Mouse (Mus musculus): ENCODE data around the gene Ciz1.
"Not testable (repeated sequence)": the region's sequence is repeated elsewhere in the genome, so short reads cannot be mapped to it uniquely, and the experiment has no call there.

Ciz1 gene

DNA sequence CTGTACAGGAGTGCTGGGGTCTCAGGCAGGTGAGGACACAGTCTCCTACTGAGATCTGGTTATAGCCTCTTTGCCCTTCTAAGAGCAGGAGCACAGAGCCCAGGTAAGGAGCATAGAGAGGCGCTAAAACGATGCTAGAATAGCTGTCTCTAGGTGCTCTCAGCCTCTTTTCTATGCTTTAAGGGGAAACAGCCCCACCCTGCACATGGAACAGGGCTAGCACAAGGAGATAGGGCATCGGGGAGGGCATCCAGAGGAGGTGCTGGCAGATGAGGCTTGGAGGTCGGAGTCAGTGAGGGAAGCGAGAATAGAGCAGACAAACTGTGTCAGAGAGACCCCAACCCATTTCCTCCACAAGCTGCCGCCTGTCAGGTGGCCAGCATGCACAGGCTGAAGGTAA lies 5.1 kb upstream of the Ciz1 start:
- no peak for DNase-seq (ENCODE audit: low spot score)

DNA sequence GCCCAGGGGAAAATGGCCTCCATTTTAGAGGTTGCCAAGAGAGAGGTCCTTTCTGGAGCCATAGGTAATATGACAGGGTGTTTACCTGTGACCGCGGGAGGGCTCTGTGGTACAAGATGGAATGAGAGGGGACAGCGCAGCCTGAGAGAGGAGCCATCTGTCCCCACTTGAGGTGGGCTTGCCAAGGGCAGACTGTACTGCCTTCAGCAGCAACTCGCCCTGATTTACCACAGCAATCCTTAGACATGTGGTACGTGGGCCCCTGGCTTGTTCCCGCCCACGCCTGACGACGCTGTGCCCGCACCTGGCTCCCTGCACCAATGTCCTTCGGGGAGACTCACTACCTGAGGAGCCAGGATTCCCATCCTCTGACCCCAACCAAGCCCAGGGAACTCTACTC lies 3.8 kb upstream of the Ciz1 start:
- DNase-seq (ENCODE audit: low spot score): no peak

DNA sequence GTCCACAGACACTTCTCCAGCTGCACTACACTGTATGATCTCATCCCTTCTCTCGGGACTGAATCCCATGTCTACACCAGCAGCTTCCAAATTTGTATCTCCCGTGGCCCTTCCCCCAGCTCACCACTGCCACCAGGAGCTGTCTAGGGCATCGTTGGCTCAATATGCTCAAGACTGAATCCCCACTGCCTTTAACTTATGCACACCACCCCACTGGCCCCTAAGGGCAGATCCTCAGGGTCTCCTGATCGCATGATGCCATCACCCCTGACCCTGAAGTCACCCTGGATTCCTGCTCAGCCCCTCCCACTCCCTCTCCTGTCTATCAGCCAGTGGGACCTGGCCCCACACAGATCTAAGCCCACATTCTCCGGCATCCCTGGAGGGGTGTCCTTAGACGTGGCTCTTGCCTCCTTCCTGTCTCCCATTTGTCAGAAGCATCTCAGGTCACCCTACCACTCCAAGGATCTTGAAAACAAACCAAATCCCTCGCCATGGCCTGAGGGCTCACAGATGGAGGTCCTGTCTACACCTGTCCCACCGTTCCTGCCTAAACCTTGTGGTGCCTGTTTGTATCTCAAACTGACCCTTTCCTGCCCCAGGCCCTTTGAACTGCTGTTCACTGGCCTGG lies 2.4 kb upstream of the Ciz1 start:
- DNase-seq (ENCODE audit: low spot score): no peak

DNA sequence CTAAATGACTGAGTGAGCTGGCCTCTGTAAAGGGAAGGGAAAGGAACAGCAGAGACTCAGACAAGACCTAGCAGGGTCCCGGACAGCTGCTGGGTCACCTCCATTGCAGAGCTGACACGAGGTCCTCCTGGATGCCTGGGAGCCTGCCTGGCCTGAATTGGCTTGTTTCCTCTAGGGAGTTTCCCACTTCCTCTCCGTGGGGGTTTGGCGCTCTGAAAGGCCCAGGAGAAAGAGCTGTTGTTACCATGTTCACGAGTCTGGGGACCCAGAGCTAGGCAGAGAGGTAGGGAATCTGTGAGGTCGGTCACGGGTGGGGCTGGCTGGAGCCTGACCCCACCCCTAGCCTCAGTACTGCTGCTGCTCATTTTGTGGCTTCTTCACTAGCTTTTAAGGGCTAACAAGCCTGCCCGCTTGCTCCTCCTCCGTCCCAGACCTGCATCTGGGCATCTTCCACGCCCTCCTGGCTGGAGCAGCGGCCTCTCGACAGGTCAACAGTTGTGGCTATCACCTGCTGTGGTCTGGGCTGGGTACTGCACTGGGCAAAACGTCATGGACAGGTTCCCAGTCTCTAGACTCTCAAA lies 1.6 kb upstream of the Ciz1 start:
- no peak for DNase-seq (ENCODE audit: low spot score)

DNA sequence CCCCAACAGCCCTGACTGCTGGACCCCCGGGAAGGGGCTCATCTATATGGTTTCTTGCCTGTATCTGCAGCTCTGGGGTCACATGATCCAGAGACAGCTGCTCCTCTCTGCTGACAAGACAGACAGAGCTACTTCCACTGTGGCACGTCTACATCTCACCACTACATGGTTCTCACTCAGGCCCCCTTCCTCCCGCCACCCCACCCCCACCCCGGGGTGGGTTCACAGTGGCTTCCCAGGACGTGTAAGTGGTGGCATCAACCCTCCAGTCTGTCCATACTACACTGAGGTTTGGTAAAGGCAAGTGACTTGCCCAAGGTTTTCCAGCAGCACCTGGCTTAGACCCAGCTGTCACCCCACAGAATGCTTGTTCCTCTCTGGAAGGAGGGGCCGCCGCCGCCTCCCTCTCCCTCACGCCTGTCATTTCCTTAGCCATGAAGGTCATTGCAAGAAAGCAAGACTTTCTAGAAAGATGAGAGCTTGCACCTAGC lies 611 bp upstream of the Ciz1 start:
- DNase-seq (ENCODE audit: low spot score): no peak

DNA sequence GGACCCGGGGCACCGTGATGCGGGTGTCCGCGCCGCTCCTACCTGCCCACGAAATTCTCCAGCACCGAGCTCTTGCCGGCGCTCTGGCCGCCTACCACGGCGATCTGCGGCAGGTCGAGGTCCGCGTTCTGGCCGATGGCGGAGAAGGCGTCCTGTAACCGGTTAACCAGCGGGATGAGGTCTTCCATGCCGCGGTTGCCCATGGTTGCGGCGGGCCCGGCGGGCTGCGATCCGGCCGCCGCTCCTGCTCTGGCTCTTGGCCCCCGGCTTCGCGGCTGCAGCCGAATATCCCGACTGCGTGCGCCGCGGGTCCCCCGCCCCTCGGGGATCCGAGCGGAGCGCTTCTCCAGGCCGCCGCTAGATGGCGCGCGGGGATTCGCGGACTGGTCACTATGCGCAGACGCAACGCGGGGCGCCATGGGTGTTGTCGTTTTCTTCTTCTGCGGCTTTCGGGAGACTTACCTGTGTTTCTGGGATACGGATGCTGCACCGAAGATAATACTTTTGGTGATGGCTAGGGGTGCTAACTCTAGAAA lies 948 bp downstream of the Ciz1 start, which contains the start of gene Dnm1:
Gene Dnm1 (minus strand): TSS at position 332 of the 536 bp plus-strand sequence.
- DNase-seq (ENCODE audit: low spot score): peak; percentile 88

DNA sequence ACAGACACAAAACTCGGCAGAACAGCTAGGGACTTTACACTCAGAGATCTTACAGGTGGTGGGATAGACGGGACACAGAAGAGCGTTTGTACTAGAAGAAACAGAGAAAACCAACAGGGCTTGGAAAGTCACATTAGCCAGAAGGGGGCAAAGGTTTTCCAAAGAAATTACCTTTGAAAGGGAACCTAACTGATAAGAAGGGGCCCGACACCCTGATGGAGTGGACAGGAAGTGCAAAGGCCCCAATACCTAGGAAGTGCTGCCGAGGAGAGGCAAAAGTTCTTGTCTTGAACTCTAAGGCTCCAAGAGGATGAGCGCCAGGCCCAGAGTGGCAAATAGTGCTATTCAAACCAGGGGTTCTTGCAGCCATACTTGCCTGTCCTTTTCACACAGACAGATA lies 1.7 kb downstream of the Ciz1 start:
- no peak for DNase-seq (ENCODE audit: low spot score)

DNA sequence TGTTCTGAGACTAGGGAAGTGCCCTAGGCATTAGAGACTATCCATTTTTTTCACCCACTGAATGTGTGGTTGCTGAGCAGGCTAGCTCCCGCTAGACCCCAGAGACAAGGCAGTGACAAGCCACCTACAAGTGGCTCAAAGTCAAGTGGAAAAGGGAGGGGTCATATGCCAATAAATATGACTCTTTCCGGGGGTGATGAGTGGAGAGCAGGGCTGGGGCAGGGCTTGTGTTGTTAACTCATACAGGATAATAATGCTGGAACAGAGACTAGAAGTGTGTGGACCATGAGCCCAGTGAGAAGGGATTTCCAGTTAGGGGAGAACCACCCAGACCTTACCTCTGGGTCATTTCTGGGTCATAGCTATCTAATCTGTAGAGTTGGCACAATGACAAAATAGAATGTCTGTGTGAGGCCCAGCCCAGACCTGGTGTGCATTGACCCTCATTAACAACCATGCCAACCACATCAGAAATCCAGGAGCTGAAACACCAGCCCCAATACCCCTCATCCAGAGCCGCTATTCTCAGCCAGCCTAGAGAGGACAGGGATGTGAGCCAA lies 2.3 kb downstream of the Ciz1 start:
- DNase-seq (ENCODE audit: low spot score): no peak

DNA sequence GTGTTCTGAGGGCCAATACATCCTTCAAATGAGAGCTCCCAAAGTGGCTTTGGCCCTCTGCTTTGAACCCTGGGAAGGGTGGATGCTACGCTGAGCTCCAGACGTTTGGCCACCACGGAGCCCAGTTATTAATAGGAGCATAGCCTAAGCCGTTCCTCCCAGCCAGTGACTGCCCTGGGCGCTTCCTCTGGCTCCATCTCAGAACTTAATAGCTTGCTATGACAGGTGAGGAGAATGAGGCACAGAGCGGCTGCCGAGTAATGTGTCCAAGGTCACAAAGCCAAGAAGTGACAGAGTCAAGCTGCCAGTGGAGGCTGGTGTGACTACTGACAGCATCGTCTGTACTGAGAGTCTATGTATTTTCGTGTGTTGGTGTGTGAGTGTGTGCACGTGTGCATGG lies 4.1 kb downstream of the Ciz1 start:
- no peak for DNase-seq (ENCODE audit: low spot score)

DNA sequence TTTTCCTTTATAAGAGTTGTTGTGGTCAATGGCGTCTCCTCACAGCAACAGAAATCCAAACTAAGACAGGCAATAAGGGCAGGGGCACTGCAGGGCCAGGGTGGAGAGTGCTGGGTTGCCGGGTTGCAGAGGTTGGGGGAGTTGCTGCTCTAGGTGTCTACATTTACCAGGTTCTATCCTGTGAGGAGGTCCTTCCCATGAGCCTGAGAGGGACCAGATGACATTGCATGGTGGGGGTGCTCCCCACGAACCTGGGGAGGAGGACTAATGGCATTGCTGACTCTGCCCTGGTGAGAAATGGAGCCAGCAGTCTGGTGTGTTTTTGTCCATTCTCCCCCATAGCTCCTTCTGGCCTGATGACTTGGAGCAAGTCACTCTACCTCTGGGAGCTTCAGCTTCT lies 5.6 kb downstream of the Ciz1 start:
- DNase-seq (ENCODE audit: low spot score): no peak

DNA sequence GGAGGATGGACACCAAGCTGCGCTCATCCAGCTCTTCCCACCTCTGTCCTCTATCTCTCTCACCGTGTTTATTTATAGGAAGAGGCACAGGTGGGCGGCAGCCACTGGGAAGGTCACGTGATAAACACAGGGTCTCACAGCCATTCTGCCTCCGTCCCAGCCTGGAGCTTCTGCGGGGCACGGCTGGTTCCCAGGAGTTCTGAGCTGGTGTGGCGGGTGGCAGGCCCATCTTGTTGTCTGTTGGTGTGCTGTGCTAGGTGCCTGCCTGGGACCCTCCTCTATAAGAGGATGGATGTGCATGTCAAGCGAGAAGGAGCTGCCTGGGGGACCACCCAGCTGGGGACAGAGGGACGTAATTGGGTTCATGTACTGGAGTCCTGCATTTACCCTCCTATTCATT lies 6.3 kb downstream of the Ciz1 start:
- no peak for DNase-seq (ENCODE audit: low spot score)

DNA sequence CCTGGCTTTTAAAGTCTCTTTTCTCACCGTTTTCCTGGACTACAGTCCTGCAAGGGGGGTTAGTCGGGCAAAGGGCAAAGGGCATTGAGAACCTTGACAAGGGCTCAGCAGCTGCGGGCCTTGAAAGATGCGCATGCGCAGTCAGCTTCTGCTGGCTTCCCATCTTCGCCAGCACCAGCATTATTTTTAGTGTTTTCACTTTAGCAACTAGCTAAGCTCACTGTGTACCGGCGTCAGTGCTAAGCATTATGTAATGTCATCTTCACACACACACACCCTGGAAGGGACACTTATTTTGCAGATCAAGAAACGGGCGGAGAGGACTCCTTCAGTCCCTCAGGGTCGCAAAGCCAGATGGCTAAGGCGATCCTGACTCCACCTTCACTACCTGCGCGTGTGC lies 8.6 kb downstream of the Ciz1 start:
- DNase-seq (ENCODE audit: low spot score): peak; percentile 85

DNA sequence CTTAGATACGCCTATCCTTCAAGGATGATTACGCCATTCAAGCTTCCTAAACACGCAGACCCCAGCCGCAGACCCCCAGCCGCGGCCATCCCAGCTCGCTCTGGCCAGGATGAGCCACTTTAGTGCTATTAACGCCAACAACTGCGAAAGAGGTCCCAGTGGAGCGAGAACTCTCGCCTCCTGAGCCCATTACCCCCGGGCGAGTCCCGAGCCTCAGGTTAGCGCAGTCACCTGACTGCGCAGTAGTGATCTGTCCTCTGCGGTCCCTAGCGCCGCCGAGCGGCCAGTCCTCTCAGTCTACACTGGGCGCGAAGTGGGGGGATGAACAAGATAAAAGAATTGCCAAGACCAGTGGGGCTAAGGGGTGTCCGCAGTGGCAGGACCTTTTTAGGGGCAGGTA lies 9.3 kb downstream of the Ciz1 start:
- no peak for DNase-seq (ENCODE audit: low spot score)

DNA sequence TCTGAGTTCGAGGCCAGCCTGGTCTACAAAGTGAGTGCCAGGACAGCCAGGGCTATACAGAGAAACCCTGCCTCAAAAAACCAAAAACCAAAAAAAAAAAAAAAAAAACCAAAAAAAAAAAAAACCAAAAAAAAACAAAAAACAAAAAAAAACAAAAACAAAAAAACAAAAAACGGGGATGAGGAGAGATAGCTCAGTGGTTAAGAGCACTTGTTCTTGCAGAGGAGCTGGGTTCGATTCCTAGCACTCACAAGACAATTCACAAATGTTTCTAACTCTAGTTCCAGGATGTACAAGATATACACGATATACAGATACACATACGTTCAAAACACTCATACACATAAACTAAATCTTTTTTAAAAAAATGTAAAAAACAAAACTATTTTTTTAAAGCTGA lies 10.1 kb downstream of the Ciz1 start:
- DNase-seq (ENCODE audit: low spot score): not testable (repeated sequence)

DNA sequence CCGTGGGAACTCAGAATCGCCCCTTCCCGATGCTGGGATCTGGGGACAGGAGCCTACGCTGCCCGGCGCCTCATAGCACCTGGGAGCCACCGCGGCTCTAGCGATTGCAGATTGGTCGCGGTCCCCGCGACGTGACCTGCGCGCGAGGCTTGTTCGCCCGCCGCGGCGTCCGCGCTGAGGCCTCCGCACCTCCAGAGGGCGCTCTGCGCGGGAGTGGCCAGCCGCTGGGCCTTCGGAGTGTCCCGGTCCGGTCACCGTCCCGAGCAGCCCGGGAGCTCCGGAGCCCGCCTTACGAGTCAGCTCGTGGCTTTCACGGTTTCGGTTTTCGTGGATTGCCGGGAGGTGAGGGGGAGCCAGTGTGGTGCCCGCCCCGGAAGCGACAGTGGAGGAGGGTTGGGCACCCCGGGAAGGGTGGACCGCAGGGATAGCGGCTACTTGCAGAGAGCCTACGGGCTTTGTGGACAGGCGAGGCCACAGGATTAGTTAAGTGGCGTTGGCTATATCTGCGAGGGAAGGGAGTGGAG lies 10.8 kb downstream of the Ciz1 start:
- peak; percentile 91 for DNase-seq (ENCODE audit: low spot score)

DNA sequence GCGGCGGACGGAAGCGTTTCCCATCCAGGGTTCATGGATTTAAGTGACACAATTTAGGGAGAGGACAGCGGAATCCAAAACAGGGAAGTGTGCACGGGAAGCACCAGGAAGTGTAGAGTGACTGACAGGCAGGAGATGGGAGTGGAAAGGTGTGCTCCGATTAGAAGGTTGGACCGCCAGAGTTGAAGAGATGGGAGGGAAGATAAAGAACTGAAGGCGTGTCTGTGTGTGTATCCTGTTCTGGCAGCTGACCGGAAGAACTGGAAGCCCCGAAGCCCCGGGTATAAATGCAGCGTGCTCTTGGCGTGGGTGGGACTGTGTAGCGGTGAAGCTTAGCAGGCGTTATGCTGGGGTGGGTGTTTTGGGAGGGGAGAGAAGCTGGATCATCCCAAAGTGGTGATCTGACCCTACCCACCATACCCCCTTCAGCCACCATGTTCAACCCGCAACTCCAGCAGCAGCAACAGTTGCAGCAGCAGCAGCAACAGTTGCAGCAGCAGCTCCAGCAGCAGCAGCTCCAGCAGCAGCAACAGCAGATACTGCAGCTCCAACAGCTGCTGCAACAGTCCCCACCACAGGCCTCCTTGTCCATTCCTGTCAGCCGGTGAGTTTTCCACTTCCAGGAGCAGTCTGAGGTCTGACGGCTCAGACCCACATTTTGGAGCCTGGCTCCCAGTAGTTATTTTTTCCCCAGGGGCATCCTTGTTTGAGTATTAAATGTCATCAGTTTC lies 11.4 kb downstream of the Ciz1 start:
- DNase-seq (ENCODE audit: low spot score): no peak

DNA sequence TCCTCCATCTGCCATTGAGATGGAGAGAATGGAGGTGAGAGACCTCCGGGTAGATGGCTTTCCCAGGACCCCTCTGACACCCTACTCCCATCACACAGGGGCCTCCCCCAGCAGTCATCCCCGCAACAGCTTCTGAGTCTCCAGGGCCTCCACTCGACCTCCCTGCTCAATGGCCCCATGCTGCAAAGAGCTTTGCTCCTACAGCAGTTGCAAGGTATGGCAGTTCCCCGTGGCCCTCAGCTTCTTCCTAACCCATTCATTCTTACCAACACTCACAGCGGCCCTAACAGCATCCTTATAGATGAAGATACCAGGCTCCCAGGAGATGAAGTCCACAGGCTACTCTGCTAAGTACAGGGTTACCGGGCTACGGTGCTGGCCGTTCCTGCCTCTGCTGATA lies 12.0 kb downstream of the Ciz1 start:
- no peak for DNase-seq (ENCODE audit: low spot score)

DNA sequence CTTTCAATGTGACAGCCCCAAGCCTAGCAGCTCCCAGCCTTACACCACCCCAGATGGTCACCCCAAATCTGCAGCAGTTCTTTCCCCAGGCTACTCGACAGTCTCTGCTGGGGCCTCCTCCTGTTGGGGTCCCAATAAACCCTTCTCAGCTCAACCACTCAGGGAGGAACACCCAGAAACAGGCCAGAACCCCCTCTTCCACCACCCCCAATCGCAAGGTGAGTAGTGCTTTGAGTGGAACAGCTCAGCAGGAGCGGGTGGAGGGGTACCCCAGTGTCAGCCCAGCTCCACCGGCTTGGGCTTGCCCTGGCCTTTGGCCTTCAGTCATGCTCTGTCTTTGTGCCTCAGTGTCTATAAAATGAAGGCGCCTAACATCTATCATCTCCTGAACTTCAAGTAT lies 15.2 kb downstream of the Ciz1 start:
- DNase-seq (ENCODE audit: low spot score): no peak

DNA sequence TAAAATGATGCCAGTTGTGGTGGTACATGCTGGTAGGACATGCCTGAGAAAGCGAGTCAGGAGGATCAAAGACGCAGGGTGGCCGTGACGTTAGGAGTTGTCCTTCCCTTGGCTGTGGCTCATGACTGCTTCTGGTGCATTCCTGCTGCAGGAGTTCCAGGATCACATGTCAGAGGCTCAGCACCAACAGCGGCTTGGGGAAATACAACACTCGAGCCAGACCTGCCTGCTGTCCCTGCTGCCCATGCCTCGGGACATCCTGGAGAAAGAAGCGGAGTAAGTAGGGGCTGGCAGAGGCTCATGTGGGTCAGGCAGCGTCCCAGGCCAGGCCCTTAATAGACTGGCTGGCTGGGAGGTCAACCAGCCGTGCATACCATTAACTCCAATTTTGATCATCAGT lies 22.1 kb downstream of the Ciz1 start:
- no peak for DNase-seq (ENCODE audit: low spot score)

DNA sequence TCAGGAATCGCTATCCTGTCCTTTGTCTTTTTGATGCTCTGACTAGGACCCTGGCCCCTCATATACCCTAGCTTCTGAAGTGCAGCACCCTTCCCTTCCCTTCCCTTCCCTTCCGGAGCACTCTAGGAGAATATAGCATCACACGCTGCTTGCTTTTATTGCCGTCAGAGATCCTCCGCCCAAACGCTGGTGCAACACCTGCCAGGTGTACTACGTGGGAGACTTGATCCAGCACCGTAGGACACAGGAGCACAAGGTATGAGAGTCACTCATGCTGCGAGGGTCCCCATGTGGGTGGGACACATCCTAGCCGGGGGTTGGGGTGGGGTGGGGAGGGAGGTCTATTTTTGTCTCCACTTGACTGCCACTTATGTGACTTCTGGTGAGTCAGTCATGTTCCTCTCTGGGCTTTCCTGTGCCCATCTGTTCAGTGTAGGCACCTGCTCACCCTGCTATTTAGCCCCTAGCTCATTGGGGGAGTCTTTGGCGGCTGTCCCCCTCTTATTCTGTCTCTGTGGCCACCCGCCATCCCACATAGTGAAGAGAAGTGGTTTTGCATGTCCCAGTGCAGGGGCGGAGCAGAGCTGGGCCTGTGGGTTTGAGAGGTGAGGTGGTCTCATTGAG lies 23.3 kb downstream of the Ciz1 start:
- DNase-seq (ENCODE audit: low spot score): no peak

DNA sequence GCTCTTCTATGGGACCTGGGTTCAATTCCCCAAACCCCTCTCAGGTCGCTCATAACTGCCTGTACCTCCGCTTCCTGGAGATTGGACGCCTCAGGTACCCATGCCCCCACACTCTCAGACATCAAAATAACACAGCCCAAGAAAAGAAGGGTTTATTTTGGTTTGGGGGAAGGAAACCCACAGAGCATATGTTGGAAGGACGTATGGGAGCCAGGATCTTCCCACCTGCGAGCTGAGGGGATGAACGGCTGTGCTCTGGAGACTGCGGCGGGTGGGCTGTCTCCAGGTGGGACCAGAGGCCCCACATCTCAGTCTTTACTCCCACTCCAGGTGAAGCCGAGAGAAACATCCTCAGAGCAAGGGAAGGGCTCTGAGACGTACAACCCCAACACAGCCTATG lies 24.8 kb downstream of the Ciz1 start:
- no peak for DNase-seq (ENCODE audit: low spot score)

DNA sequence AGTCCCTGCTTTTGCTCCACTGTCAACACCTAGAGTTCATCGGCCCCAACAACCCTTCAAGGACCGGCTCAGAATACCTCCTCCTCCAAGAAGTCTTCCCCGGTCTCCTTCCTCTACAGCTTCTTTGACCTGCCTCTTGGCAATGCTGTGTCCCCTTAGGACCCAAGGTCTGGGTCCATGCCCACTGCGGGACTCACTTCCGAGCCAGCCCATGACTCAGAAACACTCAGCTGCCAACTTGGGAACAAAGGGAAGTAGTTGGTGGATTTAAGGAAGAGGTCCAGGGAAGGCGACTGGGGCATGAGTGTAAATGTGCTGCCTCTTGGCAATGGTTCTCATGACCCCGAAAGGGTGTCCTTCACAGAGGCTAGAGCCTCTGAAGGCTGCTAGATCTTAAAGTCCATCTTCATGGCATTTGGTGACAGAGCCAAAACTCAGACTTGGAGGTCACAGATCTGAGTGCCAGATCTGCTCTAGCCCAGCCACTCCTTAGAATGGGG lies 27.9 kb downstream of the Ciz1 start:
- DNase-seq (ENCODE audit: low spot score): peak; percentile 71

All from adipocyte (in vitro differentiated cells).